Mouse (Mus musculus) G1E (cell line): Measurements from ENCODE around the gene Slc46a3.
"Not testable (repeated sequence)": the region's sequence is repeated elsewhere in the genome, so short reads cannot be mapped to it uniquely, and the experiment has no call there.

ENCODE experiments used
- CTCF ChIP-seq: IDR thresholded peaks from 2 replicates; pipeline ENCODE4 v1.5.1; 2012; ENCODE audit warnings: low read depth, low read length, inconsistent platforms, mixed read lengths
- GATA1 ChIP-seq: IDR thresholded peaks from 2 replicates; pipeline ENCODE4 v1.6.1; 2012; ENCODE audit warnings: borderline replicate concordance, low read length, inconsistent platforms, mixed read lengths
- GATA2 ChIP-seq: IDR thresholded peaks from 2 replicates; pipeline ENCODE4 v1.6.1; 2012; ENCODE audit warnings: low read depth, low read length, inconsistent platforms, borderline replicate concordance
- POLR2AphosphoS5 ChIP-seq: IDR thresholded peaks from 2 replicates; pipeline ENCODE4 v1.6.1; 2012; ENCODE audit warnings: low read depth, low read length, inconsistent platforms; ENCODE audit not compliant: insufficient replicate concordance

DNA sequence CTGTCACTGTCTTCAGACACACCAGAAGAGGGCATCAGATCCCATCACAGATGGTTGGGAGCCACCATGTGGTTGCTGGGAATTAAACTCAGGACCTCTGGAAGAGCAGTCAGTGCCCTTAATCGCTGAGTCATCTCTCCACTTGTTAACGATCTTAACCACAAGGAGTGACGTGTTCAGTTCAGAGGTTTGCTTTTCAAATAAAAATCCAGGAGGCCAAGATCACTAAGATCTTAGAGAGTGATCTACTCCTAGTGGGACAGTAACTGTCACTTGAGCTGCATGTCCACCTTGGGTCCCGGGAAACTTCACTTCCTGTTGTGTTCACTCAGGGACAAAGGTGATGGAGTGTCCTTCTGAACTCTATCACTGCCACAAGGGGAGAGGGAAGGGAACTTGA is 1.9 kb upstream of the Slc46a3 start:
- TF ChIP-seq CTCF, GATA1, GATA2, POLR2AphosphoS5: not testable (repeated sequence)
